Mouse (Mus musculus): ENCODE data around the gene Id2. TPM values are rescaled to one million over a fixed set of nuclear protein-coding genes. Genes with fewer than 3 reads are reported as not detected.
A peak's percentile ranks its signal among the peaks of the same experiment; 100 is the strongest.

Id2 gene
- polyA plus RNA-seq (2015; fragmentation: Nextera tagmentation; extraction: Ambion mirVana), result 518 and 543 TPM in 2 replicates

GRCm38 (mm10) chr12:25097052-25097209 lies at the start of gene Id2:
TSS of gene Id2 (minus strand) at chr12:25097140.
- Histone ChIP-seq H3K4me2 (peak within 1 kb of the TSS; percentile 88), H3K4me3 (replicated peaks) (peak within 1 kb of the TSS; percentile 68), H3K9me3 (replicated peaks) (no peaks in the 10 kb centered on the region), H3K36me3 (peaks cover 4% of the 10 kb centered on the region; the same call in 1 of the 2 replicates), H3K27me3 (no peaks in the 10 kb centered on the region), H3K9ac (peak within 1 kb of the TSS; percentile 66), H3K27ac (peak within 1 kb of the TSS; percentile 99), H3K4me1 (peaks cover 63% of the 10 kb centered on the region)
- WGBS, result 2% methylated on average over 1 of the region's 1 CpGs
- ATAC-seq (replicated peaks; ENCODE audit: low FRiP score), result no peak

- H3K4me3 ChIP-seq (replicated peaks), result no peak overlapping the region
- no peak overlapping the region for H3K9ac ChIP-seq
- H3K4me1 ChIP-seq, result peaks cover 19% of the 10 kb centered on the region
- H3K27ac ChIP-seq, result peak overlapping the region; percentile 58; the same call in 1 of the 2 replicates
- no peak for ATAC-seq (replicated peaks; ENCODE audit: low FRiP score)
- no peaks in the 10 kb centered on the region for H3K27me3 ChIP-seq
- no peaks in the 10 kb centered on the region for H3K36me3 ChIP-seq
- WGBS, result 18% methylated on average over 3 of the region's 3 CpGs
- no peaks in the 10 kb centered on the region for H3K9me3 ChIP-seq (replicated peaks)
- H3K4me2 ChIP-seq, result no peak overlapping the region
Observed at GRCm38 (mm10) chr12:25145344-25145698, 48.4 kb upstream of the Id2 start.

- 40% methylated on average over 5 of the region's 5 CpGs for WGBS
- no peaks in the 10 kb centered on the region for H3K27me3 ChIP-seq
- ATAC-seq (replicated peaks; ENCODE audit: low FRiP score), result peak; percentile 57
Observed at GRCm38 (mm10) chr12:25144591-25145343, 47.8 kb upstream of the Id2 start.

GRCm38 (mm10) chr12:25143492-25143891 lies 46.6 kb upstream of the Id2 start:
- H3K9me3 ChIP-seq (replicated peaks), result no peaks in the 10 kb centered on the region
- whole genome bisulfite sequencing, result 50% methylated on average over 2 of the region's 2 CpGs

More at GRCm38 (mm10) chr12:25144591-25145343, 47.8 kb upstream of the Id2 start:
- Histone ChIP-seq H3K9me3 (replicated peaks) (no peaks in the 10 kb centered on the region), H3K4me2 (no peak overlapping the region), H3K27ac (peak overlapping the region; percentile 58; the same call in 1 of the 2 replicates), H3K36me3 (no peaks in the 10 kb centered on the region), H3K4me3 (replicated peaks) (no peak overlapping the region), H3K9ac (no peak overlapping the region), H3K4me1 (peaks cover 24% of the 10 kb centered on the region)

GRCm38 (mm10) chr12:25142251-25142650 lies 45.3 kb upstream of the Id2 start:
- Histone ChIP-seq H3K4me1 (peaks cover 28% of the 10 kb centered on the region), H3K27ac (no peak overlapping the region), H3K36me3 (no peaks in the 10 kb centered on the region), H3K9ac (no peak overlapping the region), H3K27me3 (no peaks in the 10 kb centered on the region), H3K4me3 (replicated peaks) (no peak overlapping the region), H3K9me3 (replicated peaks) (no peaks in the 10 kb centered on the region), H3K4me2 (no peak overlapping the region)
- 75% methylated on average over 7 of the region's 7 CpGs for whole genome bisulfite sequencing
- no peak for ATAC-seq (replicated peaks; ENCODE audit: low FRiP score)

More at GRCm38 (mm10) chr12:25143492-25143891, 46.6 kb upstream of the Id2 start:
- no peak overlapping the region for H3K9ac ChIP-seq
- no peaks in the 10 kb centered on the region for H3K36me3 ChIP-seq
- H3K27ac ChIP-seq, result no peak overlapping the region
- H3K4me1 ChIP-seq, result peaks cover 28% of the 10 kb centered on the region
- H3K27me3 ChIP-seq, result no peaks in the 10 kb centered on the region
- ATAC-seq (replicated peaks; ENCODE audit: low FRiP score), result no peak
- no peak overlapping the region for H3K4me3 ChIP-seq (replicated peaks)
- H3K4me2 ChIP-seq, result no peak overlapping the region

GRCm38 (mm10) chr12:25141311-25141710 lies 44.4 kb upstream of the Id2 start:
- no peak for ATAC-seq (replicated peaks; ENCODE audit: low FRiP score)

GRCm38 (mm10) chr12:25140115-25140514 lies 43.2 kb upstream of the Id2 start:
- Histone ChIP-seq H3K36me3 (no peaks in the 10 kb centered on the region), H3K4me1 (peaks cover 25% of the 10 kb centered on the region), H3K9me3 (replicated peaks) (no peaks in the 10 kb centered on the region), H3K4me3 (replicated peaks) (no peak overlapping the region), H3K9ac (no peak overlapping the region), H3K4me2 (no peak overlapping the region), H3K27ac (peak overlapping the region; percentile 6; the same call in 1 of the 2 replicates), H3K27me3 (no peaks in the 10 kb centered on the region)
- ATAC-seq (replicated peaks; ENCODE audit: low FRiP score), result peak; percentile 78
- 65% methylated on average over 6 of the region's 6 CpGs for WGBS

More at GRCm38 (mm10) chr12:25141311-25141710, 44.4 kb upstream of the Id2 start:
- no peak overlapping the region for H3K9ac ChIP-seq
- peaks cover 28% of the 10 kb centered on the region for H3K4me1 ChIP-seq
- H3K27ac ChIP-seq, result no peak overlapping the region
- 64% methylated on average over 7 of the region's 7 CpGs for WGBS
- H3K9me3 ChIP-seq (replicated peaks), result no peaks in the 10 kb centered on the region
- H3K4me3 ChIP-seq (replicated peaks), result no peak overlapping the region
- no peak overlapping the region for H3K4me2 ChIP-seq
- no peaks in the 10 kb centered on the region for H3K36me3 ChIP-seq
- no peaks in the 10 kb centered on the region for H3K27me3 ChIP-seq

- Histone ChIP-seq H3K4me3 (replicated peaks) (no peak overlapping the region), H3K27ac (no peak overlapping the region), H3K9ac (no peak overlapping the region), H3K27me3 (no peaks in the 10 kb centered on the region), H3K9me3 (replicated peaks) (no peaks in the 10 kb centered on the region), H3K36me3 (no peaks in the 10 kb centered on the region), H3K4me2 (no peak overlapping the region), H3K4me1 (peaks cover 20% of the 10 kb centered on the region)
- no peak for ATAC-seq (replicated peaks; ENCODE audit: low FRiP score)
- WGBS, result 87% methylated on average over 4 of the region's 4 CpGs
Observed at GRCm38 (mm10) chr12:25138616-25139015, 41.7 kb upstream of the Id2 start.

GRCm38 (mm10) chr12:25132046-25132445 lies 35.1 kb upstream of the Id2 start:
- WGBS, result 19% methylated on average over 12 of the region's 12 CpGs
- Histone ChIP-seq H3K27ac (peak overlapping the region; percentile 48), H3K36me3 (no peaks in the 10 kb centered on the region), H3K4me3 (replicated peaks) (no peak overlapping the region), H3K9ac (no peak overlapping the region), H3K4me2 (no peak overlapping the region), H3K27me3 (no peaks in the 10 kb centered on the region), H3K9me3 (replicated peaks) (no peaks in the 10 kb centered on the region), H3K4me1 (peaks cover 51% of the 10 kb centered on the region)
- ATAC-seq (replicated peaks; ENCODE audit: low FRiP score), result peak; percentile 78

GRCm38 (mm10) chr12:25127629-25128028 lies 30.7 kb upstream of the Id2 start:
- no peaks in the 10 kb centered on the region for H3K27me3 ChIP-seq
- peak overlapping the region; percentile 63 for H3K27ac ChIP-seq
- no peak overlapping the region for H3K4me3 ChIP-seq (replicated peaks)
- no peak overlapping the region for H3K9ac ChIP-seq
- no peak overlapping the region for H3K4me2 ChIP-seq
- H3K4me1 ChIP-seq, result peaks cover 73% of the 10 kb centered on the region
- no peaks in the 10 kb centered on the region for H3K9me3 ChIP-seq (replicated peaks)
- H3K36me3 ChIP-seq, result no peaks in the 10 kb centered on the region
- no peak for ATAC-seq (replicated peaks; ENCODE audit: low FRiP score)
- 42% methylated on average over 4 of the region's 4 CpGs for WGBS

GRCm38 (mm10) chr12:25126228-25126627 lies 29.3 kb upstream of the Id2 start:
- H3K27me3 ChIP-seq, result no peaks in the 10 kb centered on the region
- H3K9ac ChIP-seq, result no peak overlapping the region
- H3K4me1 ChIP-seq, result peaks cover 62% of the 10 kb centered on the region
- no peak overlapping the region for H3K27ac ChIP-seq
- no peaks in the 10 kb centered on the region for H3K9me3 ChIP-seq (replicated peaks)
- no peak overlapping the region for H3K4me2 ChIP-seq
- no peak overlapping the region for H3K4me3 ChIP-seq (replicated peaks)
- H3K36me3 ChIP-seq, result no peaks in the 10 kb centered on the region
- 59% methylated on average over 5 of the region's 5 CpGs for WGBS
- no peak for ATAC-seq (replicated peaks; ENCODE audit: low FRiP score)

GRCm38 (mm10) chr12:25125239-25125776 lies 28.4 kb upstream of the Id2 start:
- no peak overlapping the region for H3K4me3 ChIP-seq (replicated peaks)
- ATAC-seq (replicated peaks; ENCODE audit: low FRiP score), result no peak
- H3K4me2 ChIP-seq, result no peak overlapping the region
- WGBS, result 55% methylated on average over 16 of the region's 16 CpGs
- H3K36me3 ChIP-seq, result no peaks in the 10 kb centered on the region
- no peaks in the 10 kb centered on the region for H3K27me3 ChIP-seq
- peaks cover 62% of the 10 kb centered on the region for H3K4me1 ChIP-seq
- H3K9me3 ChIP-seq (replicated peaks), result no peaks in the 10 kb centered on the region
- H3K27ac ChIP-seq, result no peak overlapping the region
- H3K9ac ChIP-seq, result no peak overlapping the region
